Mouse (Mus musculus) limb, embryonic 13.5 days (tissue): Measurements from ENCODE around the gene Apobr. TPM values are rescaled to one million over a fixed set of nuclear protein-coding genes. Genes with fewer than 3 reads are reported as not detected.

ENCODE experiments used
- ATAC-seq: fragments of 200-750 bp; cut with Nextera tagmentation; 2 replicates; pipeline ENCODE4 v1.8.0; 2017; ENCODE audit warnings: low read depth, moderate number of reproducible peaks, moderate TSS enrichment; ENCODE audit not compliant: low FRiP score
- H3K27ac ChIP-seq: fragments of 300-500 bp; sonication (generic); 2 replicates; pipeline ENCODE4 v1.5.1; 2015; ENCODE audit warnings: inconsistent platforms, mild to moderate bottlenecking, moderate library complexity
- H3K27me3 ChIP-seq: fragments of 300-500 bp; sonication (generic); 2 replicates; pipeline ENCODE4 v1.6.1; 2015; ENCODE audit warnings: mild to moderate bottlenecking, inconsistent platforms
- H3K36me3 ChIP-seq: fragments of 300-500 bp; sonication (generic); 2 replicates; pipeline ENCODE4 v1.6.1; 2015; ENCODE audit warnings: inconsistent platforms, mild to moderate bottlenecking, moderate library complexity
- H3K4me1 ChIP-seq: fragments of 300-500 bp; sonication (generic); 2 replicates; pipeline ENCODE4 v1.6.1; 2015; ENCODE audit warnings: inconsistent platforms
- H3K4me2 ChIP-seq: fragments of 300-500 bp; sonication (generic); replicated peaks from 2 replicates; pipeline ENCODE4 v1.6.1; 2015; ENCODE audit warnings: inconsistent platforms, mild to moderate bottlenecking, moderate library complexity
- H3K4me3 ChIP-seq: fragments of 300-500 bp; sonication (generic); 2 replicates; pipeline ENCODE4 v1.5.1; 2015; ENCODE audit warnings: moderate library complexity, mild to moderate bottlenecking, inconsistent platforms
- H3K9ac ChIP-seq: fragments of 300-500 bp; sonication (generic); 2 replicates; pipeline ENCODE4 v1.6.1; 2015; ENCODE audit warnings: mild to moderate bottlenecking, inconsistent platforms
- H3K9me3 ChIP-seq: fragments of 300-500 bp; sonication (generic); 2 replicates; pipeline ENCODE4 v1.6.1; 2016; ENCODE audit warnings: inconsistent platforms
- WGBS: fragments of 180-500 bp; shearing (Covaris S2); methylation state at CpG from one replicate; pipeline ENCODE4 v1.1.7; 2015; 5-methylcytosine and 5-hydroxymethylcytosine counted together
- polyA plus RNA-seq: library from polyadenylated mRNA; unstranded; fragments of >200 nt; fragmentation: Nextera tagmentation; extraction: Ambion mirVana; gene quantifications from 2 replicates; pipeline ENCODE4 v1.2.1, GENCODE M21; 2015

The Apobr gene
- polyA plus RNA-seq, 1 experiment from 2014 or later: 0.71 TPM

DNA sequence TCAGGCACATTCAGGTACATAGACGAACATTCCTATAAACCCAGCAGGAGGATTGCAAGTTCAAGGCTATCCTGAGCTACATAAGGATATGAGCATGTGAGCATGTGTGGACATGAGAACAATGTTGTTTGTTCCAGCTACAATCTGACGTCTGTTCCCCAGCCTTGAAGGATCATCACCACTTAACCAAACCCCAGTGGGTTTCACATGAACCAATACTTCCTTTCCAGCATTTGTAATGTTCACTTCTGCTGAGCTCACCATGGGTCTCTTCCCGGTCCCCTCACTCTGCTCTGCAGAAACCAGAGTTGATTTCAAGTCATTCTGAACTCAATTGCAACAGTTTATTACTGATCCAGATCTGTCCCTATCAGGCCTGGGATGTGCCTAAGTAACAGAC is 17.9 kb downstream of the Apobr start:
- Histone ChIP-seq H3K4me1 (0 out of 2 replicates have a peak, but pooled peaks cover 3% of the 10 kb centered on the region), H3K9ac (no peak overlapping the region), H3K27me3 (no peaks in the 10 kb centered on the region), H3K36me3 (no peaks in the 10 kb centered on the region), H3K27ac (no peak overlapping the region), H3K9me3 (no peaks in the 10 kb centered on the region), H3K4me2 (no peak overlapping the region), H3K4me3 (no peak overlapping the region)
- WGBS: 77% methylated on average over 3 of the region's 3 CpGs
- ATAC-seq: no peak

DNA sequence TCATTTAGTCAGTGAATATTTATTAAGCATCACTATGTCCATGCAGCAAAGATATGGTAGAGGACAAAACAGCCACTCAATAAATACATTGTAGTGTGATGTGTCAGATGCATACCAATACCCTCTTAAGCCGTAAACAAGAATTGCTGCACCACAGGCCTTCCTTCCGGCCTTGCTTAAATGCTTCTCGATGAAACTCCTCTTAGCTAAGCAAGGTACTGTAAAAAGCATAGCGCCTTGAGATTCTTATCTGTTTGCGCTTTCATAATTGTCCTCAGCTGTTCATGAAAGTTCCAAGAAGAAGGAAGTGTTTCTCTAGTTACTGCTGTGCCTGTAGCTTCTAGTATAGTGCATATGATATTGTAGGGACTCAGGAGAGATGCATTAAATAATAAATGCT is 21.9 kb downstream of the Apobr start:
- Histone ChIP-seq H3K27ac (no peak overlapping the region), H3K9me3 (no peaks in the 10 kb centered on the region), H3K4me2 (no peak overlapping the region), H3K36me3 (no peaks in the 10 kb centered on the region), H3K9ac (no peak overlapping the region), H3K27me3 (no peaks in the 10 kb centered on the region), H3K4me1 (no peaks in the 10 kb centered on the region), H3K4me3 (no peak overlapping the region)
- WGBS: 74% methylated on average over 5 of the region's 5 CpGs
- no peak for ATAC-seq

DNA sequence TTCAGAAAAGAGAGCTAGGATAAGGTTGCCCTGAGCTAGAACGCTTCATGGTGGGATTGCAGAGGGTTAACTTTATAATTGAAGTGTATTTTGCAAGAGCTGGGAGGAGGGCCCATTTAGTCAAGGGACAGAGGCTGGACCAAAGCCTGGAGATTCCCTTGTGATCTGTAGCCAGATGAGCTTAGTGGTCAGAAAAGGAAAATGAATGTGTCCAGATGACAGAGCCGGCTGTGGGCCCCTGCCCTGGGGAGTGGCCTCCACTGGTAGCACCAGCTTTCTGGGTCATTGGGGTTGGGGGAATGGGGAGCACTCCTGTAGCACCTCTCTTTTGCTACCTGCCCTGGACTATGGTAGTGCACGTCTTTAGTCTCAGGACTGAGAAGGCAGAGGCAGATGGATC is 22.3 kb downstream of the Apobr start:
- ATAC-seq: no peak
- Histone ChIP-seq H3K9ac (no peak overlapping the region), H3K27me3 (no peaks in the 10 kb centered on the region), H3K4me1 (no peaks in the 10 kb centered on the region), H3K36me3 (no peaks in the 10 kb centered on the region), H3K4me3 (no peak overlapping the region), H3K27ac (no peak overlapping the region), H3K4me2 (no peak overlapping the region), H3K9me3 (no peaks in the 10 kb centered on the region)
- 65% methylated on average over 3 of the region's 3 CpGs for WGBS

DNA sequence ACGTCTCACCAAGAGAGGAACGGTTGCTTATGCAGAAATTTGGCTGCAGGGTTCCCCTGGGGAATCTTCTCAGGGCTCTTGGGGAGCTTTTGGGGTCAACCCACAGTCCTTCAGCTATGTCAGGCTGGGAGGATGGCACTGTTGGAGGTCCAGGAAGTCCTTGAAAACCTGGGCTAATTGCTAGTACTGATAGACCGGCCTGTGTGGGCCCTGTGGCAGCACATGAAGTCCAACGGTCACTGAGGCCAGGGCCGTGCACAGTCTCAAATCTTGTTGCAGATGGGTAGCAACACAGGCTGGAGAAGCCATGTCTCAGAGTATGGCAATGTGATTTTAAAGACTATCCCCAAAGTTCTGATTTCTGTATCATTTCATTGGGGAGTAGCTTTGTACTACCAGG is 23.1 kb downstream of the Apobr start:
- Histone ChIP-seq H3K27ac (no peak overlapping the region), H3K4me1 (no peaks in the 10 kb centered on the region), H3K9ac (no peak overlapping the region), H3K36me3 (no peaks in the 10 kb centered on the region), H3K9me3 (no peaks in the 10 kb centered on the region), H3K4me2 (no peak overlapping the region), H3K4me3 (no peak overlapping the region), H3K27me3 (no peaks in the 10 kb centered on the region)
- 86% methylated on average over 5 of the region's 5 CpGs for WGBS
- ATAC-seq: no peak

DNA sequence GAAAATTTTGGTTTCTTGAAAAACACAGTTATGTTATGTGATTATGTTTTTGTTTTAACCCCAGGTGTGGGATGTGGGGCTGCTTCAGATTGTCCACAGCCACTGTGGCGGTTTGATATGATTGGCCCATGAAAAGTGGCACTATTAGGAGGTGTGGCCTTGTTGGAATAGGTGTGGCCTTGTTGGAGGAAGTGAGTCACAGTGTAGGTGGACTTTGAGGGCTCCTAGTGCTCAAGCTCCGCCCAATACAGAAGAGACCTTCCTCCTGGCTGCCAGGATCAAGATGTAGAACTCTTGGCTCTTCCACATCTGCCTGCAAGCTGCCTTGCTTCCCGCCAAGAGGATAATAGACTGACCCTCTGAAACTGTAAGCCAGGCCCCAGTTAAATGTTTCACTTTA is 28.0 kb downstream of the Apobr start:
- H3K27me3 ChIP-seq: no peaks in the 10 kb centered on the region
- H3K9me3 ChIP-seq: no peaks in the 10 kb centered on the region
- H3K9ac ChIP-seq: no peak overlapping the region
- H3K4me2 ChIP-seq: no peak overlapping the region
- no peaks in the 10 kb centered on the region for H3K4me1 ChIP-seq
- H3K4me3 ChIP-seq: no peak overlapping the region
- 73% methylated on average over 3 of the region's 3 CpGs for WGBS
- no peak overlapping the region for H3K27ac ChIP-seq
- H3K36me3 ChIP-seq: no peaks in the 10 kb centered on the region
- no peak for ATAC-seq

DNA sequence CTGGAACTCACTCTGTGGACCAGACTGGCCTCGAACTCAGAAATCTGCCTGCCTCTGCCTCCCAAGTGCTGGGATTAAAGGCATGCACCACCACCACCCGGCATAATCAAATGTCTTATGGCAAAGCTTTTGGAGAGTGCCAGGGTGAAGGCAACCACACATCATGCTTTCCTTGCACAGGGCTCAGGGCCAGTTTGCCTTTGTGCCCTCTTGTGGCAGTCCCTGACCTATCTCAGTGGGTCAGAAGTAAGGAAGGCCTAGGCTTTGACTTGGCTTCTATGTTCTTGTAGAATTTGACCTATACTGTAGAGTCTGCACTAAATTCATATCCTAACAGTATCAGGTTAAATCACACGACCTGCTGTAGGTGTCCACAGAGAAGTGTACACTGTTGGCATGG is 32.0 kb downstream of the Apobr start:
- H3K4me3 ChIP-seq: no peak overlapping the region
- ATAC-seq: no peak
- no peaks in the 10 kb centered on the region for H3K36me3 ChIP-seq
- no peak overlapping the region for H3K4me2 ChIP-seq
- no peak overlapping the region for H3K9ac ChIP-seq
- 75% methylated on average over 3 of the region's 3 CpGs for WGBS
- no peak overlapping the region for H3K27ac ChIP-seq
- no peaks in the 10 kb centered on the region for H3K27me3 ChIP-seq
- no peaks in the 10 kb centered on the region for H3K9me3 ChIP-seq
- peaks cover 4% of the 10 kb centered on the region; the same call in 1 of the 2 replicates for H3K4me1 ChIP-seq

DNA sequence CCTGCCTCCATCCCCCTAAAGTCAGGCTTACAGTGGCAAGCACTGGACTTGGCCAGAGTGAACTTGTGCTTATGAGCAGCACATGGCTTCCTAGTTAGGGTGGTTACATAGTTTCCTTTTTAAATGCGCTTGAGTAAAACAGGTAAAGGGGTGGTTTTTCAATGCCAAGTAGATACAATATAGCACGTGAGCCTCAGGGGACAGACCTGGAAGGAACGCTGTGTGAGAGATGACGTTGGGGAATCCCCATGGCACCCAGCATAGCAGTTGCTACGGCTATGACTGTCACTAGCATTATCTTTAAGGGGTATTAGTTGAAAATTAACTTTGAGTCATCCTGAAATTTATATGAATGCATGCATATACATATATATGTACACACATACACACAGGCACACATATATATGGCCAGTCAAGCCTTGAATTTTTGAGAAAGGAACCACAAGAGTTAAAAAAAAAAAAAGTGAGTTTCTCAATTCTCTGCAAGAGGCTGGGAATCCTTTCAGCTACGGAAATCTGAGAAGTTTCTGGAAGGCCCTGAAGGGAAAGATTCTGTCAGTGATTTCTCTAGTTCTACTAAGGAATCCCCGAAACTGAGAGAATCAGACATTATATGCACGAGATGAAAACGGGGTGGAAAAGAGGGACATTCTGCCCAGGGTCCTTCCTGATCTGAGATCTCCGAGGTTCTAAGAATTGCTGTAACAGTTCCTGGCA is 35.0 kb downstream of the Apobr start:
- ATAC-seq: no peak
- WGBS: 72% methylated on average over 10 of the region's 10 CpGs

DNA sequence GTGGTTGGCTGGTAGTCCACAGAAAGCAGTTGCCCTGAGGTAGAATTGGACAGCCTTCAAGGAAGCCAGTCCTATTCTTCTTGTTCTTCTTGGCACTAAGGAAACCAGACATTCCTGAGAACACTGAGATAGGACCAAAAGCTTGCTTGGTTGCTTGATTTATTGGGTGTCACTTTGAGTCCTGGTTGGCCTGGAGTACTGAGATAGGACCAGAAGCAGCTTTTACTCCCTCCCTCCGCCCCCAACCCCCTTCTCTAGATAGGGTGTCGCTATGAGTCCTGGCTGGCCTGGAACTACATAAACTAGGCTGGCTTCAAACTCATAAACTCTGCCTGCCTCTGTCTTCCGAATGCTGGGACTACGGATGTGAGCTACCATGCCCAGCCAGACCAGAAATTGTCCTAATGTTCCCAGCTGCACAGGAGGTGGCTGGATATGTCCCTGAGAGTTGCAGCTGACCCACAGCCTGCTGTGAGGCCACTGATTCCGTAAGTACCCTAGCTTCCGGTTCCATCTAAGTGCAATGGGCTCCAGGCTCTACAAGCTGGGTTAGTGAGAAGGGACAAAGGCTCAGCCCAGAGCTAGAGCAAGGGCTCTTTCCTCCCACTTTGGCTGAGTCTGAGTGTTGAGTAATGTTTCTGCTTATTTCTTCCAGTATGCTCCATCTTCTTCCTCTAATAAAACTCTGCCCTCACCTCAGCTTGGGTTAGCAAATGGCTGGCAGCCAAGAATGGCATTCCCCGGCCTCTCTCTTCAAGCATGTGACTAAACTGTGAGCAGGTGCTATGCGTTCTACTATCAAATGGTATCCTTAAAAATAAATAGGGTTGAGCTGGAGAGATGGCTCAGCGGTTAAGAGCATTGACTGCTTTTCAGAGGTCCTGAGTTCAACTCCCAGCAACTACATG is 37.0 kb downstream of the Apobr start:
- H3K4me2 ChIP-seq: no peak overlapping the region
- 69% methylated on average over 9 of the region's 9 CpGs for WGBS
- no peak for ATAC-seq
- no peak overlapping the region for H3K9ac ChIP-seq
- no peaks in the 10 kb centered on the region for H3K36me3 ChIP-seq
- no peaks in the 10 kb centered on the region for H3K27me3 ChIP-seq
- no peak overlapping the region for H3K27ac ChIP-seq
- no peak overlapping the region for H3K4me3 ChIP-seq
- H3K9me3 ChIP-seq: no peaks in the 10 kb centered on the region
- H3K4me1 ChIP-seq: peaks cover 16% of the 10 kb centered on the region

More for the DNA sequence above, 35.0 kb downstream of the Apobr start:
- H3K9me3 ChIP-seq: no peaks in the 10 kb centered on the region
- no peak overlapping the region for H3K9ac ChIP-seq
- no peak overlapping the region for H3K4me3 ChIP-seq
- no peak overlapping the region for H3K27ac ChIP-seq
- no peaks in the 10 kb centered on the region for H3K27me3 ChIP-seq
- H3K36me3 ChIP-seq: no peaks in the 10 kb centered on the region
- H3K4me2 ChIP-seq: no peak overlapping the region
- H3K4me1 ChIP-seq: peaks cover 7% of the 10 kb centered on the region; the same call in 1 of the 2 replicates

DNA sequence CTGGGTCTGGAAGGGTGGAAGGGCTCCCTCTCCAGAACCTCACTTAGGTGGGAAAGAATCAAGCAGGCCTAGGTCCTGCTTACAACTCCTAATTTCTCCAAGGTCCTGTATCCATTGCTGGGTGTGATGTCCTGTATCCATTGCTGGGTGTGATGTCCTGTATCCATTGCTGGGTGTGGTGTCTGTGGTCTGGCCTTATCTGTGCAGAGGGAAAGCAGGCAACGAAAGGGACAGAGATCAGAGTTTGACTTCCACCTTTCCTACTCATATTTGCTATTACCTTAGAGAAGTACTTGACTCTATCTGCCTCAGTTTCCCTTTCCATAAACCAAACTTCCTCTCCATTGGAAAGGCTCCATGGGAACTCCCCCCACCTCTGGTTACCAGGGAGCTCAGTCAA is 38.6 kb downstream of the Apobr start:
- Histone ChIP-seq H3K4me3 (no peak overlapping the region), H3K27ac (no peak overlapping the region), H3K27me3 (no peaks in the 10 kb centered on the region), H3K9ac (no peak overlapping the region), H3K4me2 (no peak overlapping the region), H3K9me3 (no peaks in the 10 kb centered on the region), H3K4me1 (peaks cover 16% of the 10 kb centered on the region), H3K36me3 (no peaks in the 10 kb centered on the region)
- ATAC-seq: no peak
- WGBS: 88% methylated on average over 1 of the region's 1 CpGs

DNA sequence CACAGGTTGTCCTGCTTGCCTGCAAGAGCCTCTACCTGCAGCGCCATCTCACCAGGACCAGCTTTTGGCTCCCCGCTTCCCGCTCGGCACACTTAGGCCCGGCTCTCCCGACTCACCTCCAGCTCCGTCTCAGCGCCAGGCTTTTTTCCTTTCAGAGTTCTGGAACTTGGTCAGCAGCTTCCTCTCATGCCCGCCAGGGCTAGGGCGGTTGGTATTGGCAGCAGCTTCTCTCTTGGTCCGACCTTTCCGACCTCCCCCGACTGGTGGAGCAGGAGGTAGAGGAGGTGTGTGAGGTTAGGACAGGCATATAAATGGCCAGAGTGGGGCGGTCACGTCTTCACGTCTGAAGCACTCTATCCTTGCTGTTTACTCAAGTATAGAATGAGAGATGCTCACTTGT is 40.0 kb downstream of the Apobr start:
- WGBS: 68% methylated on average over 16 of the region's 16 CpGs
- Histone ChIP-seq H3K9ac (no peak overlapping the region), H3K9me3 (no peaks in the 10 kb centered on the region), H3K36me3 (no peaks in the 10 kb centered on the region), H3K4me3 (no peak overlapping the region), H3K4me1 (peaks cover 16% of the 10 kb centered on the region), H3K4me2 (no peak overlapping the region), H3K27ac (no peak overlapping the region), H3K27me3 (no peaks in the 10 kb centered on the region)
- no peak for ATAC-seq

DNA sequence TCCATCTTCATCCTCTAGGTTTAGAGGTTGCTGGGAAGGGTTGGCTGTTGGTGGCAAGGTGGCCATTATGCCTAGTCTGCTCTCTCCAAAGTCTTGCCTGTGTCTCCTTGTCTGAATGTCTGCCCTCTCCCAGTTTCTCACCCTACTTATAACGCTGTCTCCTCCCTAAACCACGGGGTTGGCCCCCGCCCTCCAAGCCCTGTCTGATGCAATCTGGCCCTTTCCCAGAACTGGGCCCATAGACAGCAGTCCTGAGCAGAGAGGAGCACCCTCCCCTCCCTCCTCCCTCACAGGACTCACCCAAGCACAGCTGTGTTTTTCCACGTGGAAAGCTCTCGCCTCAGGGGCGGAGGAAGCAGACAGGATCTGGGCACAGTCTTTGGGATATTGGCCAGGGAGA is 40.6 kb downstream of the Apobr start:
- no peaks in the 10 kb centered on the region for H3K27me3 ChIP-seq
- no peak overlapping the region for H3K4me3 ChIP-seq
- H3K4me2 ChIP-seq: no peak overlapping the region
- peaks cover 16% of the 10 kb centered on the region for H3K4me1 ChIP-seq
- WGBS: 39% methylated on average over 6 of the region's 6 CpGs
- H3K9ac ChIP-seq: no peak overlapping the region
- no peaks in the 10 kb centered on the region for H3K36me3 ChIP-seq
- no peaks in the 10 kb centered on the region for H3K9me3 ChIP-seq
- no peak for ATAC-seq
- no peak overlapping the region for H3K27ac ChIP-seq

DNA sequence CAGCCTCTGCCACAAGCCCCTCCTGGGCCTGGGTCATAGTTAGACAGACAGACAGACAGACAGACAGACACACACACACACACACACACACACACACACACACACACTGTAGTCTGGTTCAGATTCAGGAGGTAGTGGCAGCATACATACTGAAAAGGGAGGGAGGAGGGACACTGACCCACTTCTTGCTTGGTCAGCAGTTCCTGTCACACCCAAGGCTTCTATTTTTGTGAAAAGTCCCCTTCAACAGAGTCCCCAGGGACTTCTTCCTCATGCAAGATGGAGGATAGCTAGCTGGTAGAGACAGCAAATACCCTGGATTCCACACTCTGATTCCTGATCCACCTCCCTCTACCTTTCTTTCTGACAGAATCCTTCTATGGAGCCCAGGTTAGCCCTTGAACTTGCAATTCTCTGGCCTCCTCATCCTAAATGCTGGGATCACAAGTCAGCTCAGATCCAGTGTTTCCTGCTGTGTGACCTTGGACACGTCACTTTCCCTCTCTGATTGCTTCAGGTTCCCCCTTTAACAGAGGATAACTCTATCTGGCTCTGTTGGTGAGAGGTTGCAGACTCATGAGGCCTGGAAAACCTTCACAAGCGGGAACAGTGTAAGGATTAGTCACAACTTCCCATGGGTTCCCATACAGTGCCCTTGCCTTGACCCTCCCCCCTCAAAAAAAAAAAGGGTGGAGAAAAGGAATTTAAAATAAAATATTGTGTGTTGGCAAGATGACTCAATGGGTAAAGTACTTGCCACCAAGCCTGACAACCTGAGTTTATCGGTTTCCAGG is 41.3 kb downstream of the Apobr start:
- no peaks in the 10 kb centered on the region for H3K27me3 ChIP-seq
- H3K4me1 ChIP-seq: peaks cover 16% of the 10 kb centered on the region
- no peak overlapping the region for H3K27ac ChIP-seq
- H3K4me3 ChIP-seq: no peak overlapping the region
- ATAC-seq: no peak
- no peak overlapping the region for H3K9ac ChIP-seq
- H3K36me3 ChIP-seq: no peaks in the 10 kb centered on the region
- 86% methylated on average over 3 of the region's 3 CpGs for WGBS
- H3K9me3 ChIP-seq: no peaks in the 10 kb centered on the region
- no peak overlapping the region for H3K4me2 ChIP-seq
